Mouse (Mus musculus): ENCODE data around the gene Tle3.

- no peak for TF ChIP-seq POLR2A (IDR thresholded peaks at IDR 0.05; ENCODE audit: extremely low read depth, insufficient read depth, low read length)
- TF ChIP-seq CTCF (IDR thresholded peaks at IDR 0.05; ENCODE audit: low read depth, low read length) = no peak
Measured at GRCm38 (mm10) chr9:61342297-61342696, 29.9 kb upstream of the Tle3 start.

All from liver, adult 2 months (tissue).